Mouse (Mus musculus): ENCODE results near the gene Wdr83os. TPM values are rescaled to one million over a fixed set of nuclear protein-coding genes. Genes with fewer than 3 reads are reported as not detected.

Gene Wdr83os
- total and polyA plus RNA-seq, 3 experiments: 26.2 to 143 TPM; not detected in 1

GRCm38 (mm10) chr8:85096196-85096595 is 15.7 kb downstream of the Wdr83os start:
- H3K4me1 ChIP-seq (ENCODE audit: control insufficient read depth in 1 of 2, insufficient read depth in 2 of 2, low read length in 2 of 2): peaks cover 0 to 3% of the 10 kb centered on the region in 2 experiments; a peak in 1 of 4 replicates
- H3K4me3 ChIP-seq (ENCODE audit: control insufficient read depth in 1 of 2, insufficient read depth in 1 of 2, low read depth in 2 of 2, low read length in 2 of 2): no peak overlapping the region
- H3K27ac ChIP-seq (ENCODE audit: control insufficient read depth, low read depth, low read length): no peak overlapping the region
- H3K9ac ChIP-seq (ENCODE audit: control insufficient read depth, low read depth, low read length, poor library complexity, severe bottlenecking): no peak overlapping the region
- no peak for DNase-seq (ENCODE audit: low read depth, low spot score)
- H3K36me3 ChIP-seq (ENCODE audit: control insufficient read depth in 1 of 2, insufficient read depth in 2 of 2, low read length in 2 of 2): peaks cover 0 to 3% of the 10 kb centered on the region in 2 experiments; a peak in 1 of 4 replicates
- no peaks in the 10 kb centered on the region for H3K9me3 ChIP-seq (replicated peaks; ENCODE audit: insufficient read depth, low read length)
- H3K27me3 ChIP-seq (ENCODE audit: control insufficient read depth in 1 of 2, insufficient read depth in 2 of 2, low read length in 2 of 2): no peaks in the 10 kb centered on the region
- H3K79me2 ChIP-seq (ENCODE audit: control insufficient read depth, insufficient read depth, low read length, poor library complexity): no peaks in the 10 kb centered on the region
- TF ChIP-seq NELFE (IDR thresholded peaks at IDR 0.05; ENCODE audit: low read depth, low read length): no peak
- TF ChIP-seq POLR2A (IDR thresholded peaks at IDR 0.05; ENCODE audit: control insufficient read depth in 1 of 2, insufficient read depth in 1 of 2, low read depth in 1 of 2, low read length in 2 of 2, poor library complexity in 1 of 2): no peak
- TF ChIP-seq MYC (IDR thresholded peaks at IDR 0.05; ENCODE audit: low read depth, low read length): no peak
- TF ChIP-seq RAD21 (IDR thresholded peaks at IDR 0.05; ENCODE audit: low read depth, low read length): no peak
- no peak for TF ChIP-seq CHD2 (IDR thresholded peaks at IDR 0.05; ENCODE audit: low read length)
- TF ChIP-seq HCFC1 (IDR thresholded peaks at IDR 0.05; ENCODE audit: low read depth, low read length): no peak

- no peak for DNase-seq (ENCODE audit: low read depth, low spot score)
- Histone ChIP-seq H3K9ac (ENCODE audit: control insufficient read depth, low read depth, low read length, poor library complexity, severe bottlenecking) (no peak overlapping the region), H3K4me3 (ENCODE audit: control insufficient read depth in 1 of 2, insufficient read depth in 1 of 2, low read depth in 2 of 2, low read length in 2 of 2) (no peak overlapping the region), H3K4me1 (ENCODE audit: control insufficient read depth in 1 of 2, insufficient read depth in 2 of 2, low read length in 2 of 2) (peaks cover 0 to 3% of the 10 kb centered on the region in 2 experiments; a peak in 1 of 4 replicates), H3K79me2 (ENCODE audit: control insufficient read depth, insufficient read depth, low read length, poor library complexity) (no peaks in the 10 kb centered on the region), H3K9me3 (replicated peaks; ENCODE audit: insufficient read depth, low read length) (no peaks in the 10 kb centered on the region; the same call in 1 of the 2 replicates), H3K27ac (ENCODE audit: control insufficient read depth, low read depth, low read length) (no peak overlapping the region), H3K27me3 (ENCODE audit: control insufficient read depth in 1 of 2, insufficient read depth in 2 of 2, low read length in 2 of 2) (no peaks in the 10 kb centered on the region), H3K36me3 (ENCODE audit: control insufficient read depth in 1 of 2, insufficient read depth in 2 of 2, low read length in 2 of 2) (peaks cover 0 to 3% of the 10 kb centered on the region in 2 experiments; a peak in 1 of 4 replicates)
- no peak for TF ChIP-seq E2F4 (IDR thresholded peaks at IDR 0.05; ENCODE audit: borderline replicate concordance, low read depth, low read length)
- no peak for TF ChIP-seq GABPA (IDR thresholded peaks at IDR 0.05; ENCODE audit: low read depth, low read length)
- no peak for TF ChIP-seq HCFC1 (IDR thresholded peaks at IDR 0.05; ENCODE audit: low read depth, low read length)
- TF ChIP-seq KAT2A (conservative IDR thresholded peaks at IDR 0.05; ENCODE audit: low read depth, low read length): no peak
- TF ChIP-seq POLR2A (IDR thresholded peaks at IDR 0.05; ENCODE audit: control insufficient read depth in 1 of 2, insufficient read depth in 1 of 2, low read depth in 1 of 2, low read length in 2 of 2, poor library complexity in 1 of 2): no peak
- no peak for TF ChIP-seq ELF1 (IDR thresholded peaks at IDR 0.05; ENCODE audit: low read depth, low read length)
- TF ChIP-seq MAZ (IDR thresholded peaks at IDR 0.05; ENCODE audit: low read depth, low read length): no peak
- TF ChIP-seq CTCF (IDR thresholded peaks at IDR 0.05 in 2 of 3, conservative IDR thresholded peaks at IDR 0.05 in 1 of 3; ENCODE audit: control insufficient read depth in 1 of 3, insufficient read depth in 1 of 3, low read depth in 2 of 3, low read length in 3 of 3, poor library complexity in 1 of 3, severe bottlenecking in 1 of 3): no peak
- TF ChIP-seq POLR2AphosphoS5 (IDR thresholded peaks at IDR 0.05; ENCODE audit: borderline replicate concordance, low read depth, low read length): no peak
- TF ChIP-seq TCF12 (IDR thresholded peaks at IDR 0.05; ENCODE audit: low read depth, low read length): no peak
- TF ChIP-seq JUND (IDR thresholded peaks at IDR 0.05; ENCODE audit: low read depth, low read length): no peak
- no peak for TF ChIP-seq MEF2A (IDR thresholded peaks at IDR 0.05; ENCODE audit: extremely low read depth, insufficient replicate concordance, low read depth, low read length, poor library complexity, severe bottlenecking)
- TF ChIP-seq USF2 (IDR thresholded peaks at IDR 0.05; ENCODE audit: borderline replicate concordance in 1 of 2, insufficient read depth in 1 of 2, low read depth in 1 of 2, low read length in 2 of 2): no peak
- no peak for TF ChIP-seq SMC3 (IDR thresholded peaks at IDR 0.05; ENCODE audit: low read depth, low read length)
- no peak for TF ChIP-seq MYC (IDR thresholded peaks at IDR 0.05; ENCODE audit: low read depth, low read length)
Measured at GRCm38 (mm10) chr8:85096850-85097249, 16.3 kb downstream of the Wdr83os start.

Measured in MEL (cell line).